Mouse (Mus musculus) heart, postnatal 25 days (tissue): ENCODE data around the gene Ins2. TPM values are rescaled to one million over a fixed set of nuclear protein-coding genes. Genes with fewer than 3 reads are reported as not detected.

Experiments used
- DNase-seq: peaks from one replicate; pipeline ENCODE4 v3.0.0; 2022; ENCODE audit warnings: low spot score
- intact Hi-C: fragments of 180-260 bp; cut with DNase I; formaldehyde crosslinking; loops from one replicate; pipeline ENCODE4 v1.15.1; 2025
- total RNA-seq, 2 experiments: library from RNA; stranded (reverse); gene quantifications; 2 replicates each; pipeline ENCODE4 v1.2.3; 2021

The Ins2 gene
- total RNA-seq = not detected

GRCm38 (mm10) chr7:142743281-142743680 is at the start of gene Ins2:
Gene Ins2, minus strand, starts transcription at chr7:142743381.
- intact Hi-C loops = no loop called here
- no peak for DNase-seq

GRCm38 (mm10) chr7:142792650-142793275 is 49.6 kb upstream of the Ins2 start:
- intact Hi-C loops = no loop called here
- DNase-seq = no peak

- no peak for DNase-seq
- intact Hi-C loops = no loop called here
Measured at GRCm38 (mm10) chr7:142789667-142790066, 46.5 kb upstream of the Ins2 start.

- intact Hi-C loops = no loop called here
- no peak for DNase-seq
Measured at GRCm38 (mm10) chr7:142737772-142738171, 5.4 kb downstream of the Ins2 start.

- intact Hi-C loops = no loop called here
- DNase-seq = no peak
Measured at GRCm38 (mm10) chr7:142736943-142737490, 6.2 kb downstream of the Ins2 start.

GRCm38 (mm10) chr7:142725973-142726372 is 17.2 kb downstream of the Ins2 start:
- intact Hi-C loops = no loop called here
- DNase-seq = no peak

GRCm38 (mm10) chr7:142720725-142721124 is 22.5 kb downstream of the Ins2 start:
- intact Hi-C loops = no loop called here
- no peak for DNase-seq

- intact Hi-C loops = no loop called here
- no peak for DNase-seq
Measured at GRCm38 (mm10) chr7:142714783-142715498, 28.2 kb downstream of the Ins2 start.

- intact Hi-C loops = no loop called here
- no peak for DNase-seq
Measured at GRCm38 (mm10) chr7:142706873-142707272, 36.3 kb downstream of the Ins2 start.

GRCm38 (mm10) chr7:142699334-142699860 is 43.8 kb downstream of the Ins2 start:
- peak; percentile 31 for DNase-seq
- intact Hi-C loops = no loop called here

- intact Hi-C loops = loop anchor here (5.0 kb wide), 1 partner anchor 241 kb away; no protein-coding TSS in a partner anchor
- DNase-seq = no peak
Measured at GRCm38 (mm10) chr7:142678611-142679010, 64.6 kb downstream of the Ins2 start.

GRCm38 (mm10) chr7:142675644-142676043 is 67.5 kb downstream of the Ins2 start:
- no peak for DNase-seq
- intact Hi-C loops = loop anchor here (2.0 to 5.0 kb wide), 2 partner anchors 238 to 359 kb away; no protein-coding TSS in a partner anchor

- DNase-seq = no peak
- intact Hi-C loops = loop anchor here (5.0 kb wide), 1 partner anchor 238 kb away; no protein-coding TSS in a partner anchor
Measured at GRCm38 (mm10) chr7:142675141-142675540, 68.0 kb downstream of the Ins2 start.

GRCm38 (mm10) chr7:142672120-142672519 is 71.1 kb downstream of the Ins2 start:
- DNase-seq = no peak
- intact Hi-C loops = loop anchor here (1.0 to 5.0 kb wide), 4 partner anchors 62 to 340 kb away; no protein-coding TSS in a partner anchor

- intact Hi-C loops = loop anchor here (5.0 kb wide), 3 partner anchors 134 to 339 kb away; no protein-coding TSS in a partner anchor
- no peak for DNase-seq
Measured at GRCm38 (mm10) chr7:142671067-142671466, 72.1 kb downstream of the Ins2 start.

- no peak for DNase-seq
- intact Hi-C loops = loop anchor here (5.0 kb wide), 3 partner anchors 133 to 338 kb away; no protein-coding TSS in a partner anchor
Measured at GRCm38 (mm10) chr7:142669751-142670625, 73.2 kb downstream of the Ins2 start, which contains the start of gene Gm49394. Gene Gm49394, minus strand, starts transcription at chr7:142669942.

- no peak for DNase-seq
- intact Hi-C loops = no loop called here
Measured at GRCm38 (mm10) chr7:142668328-142668727, 74.9 kb downstream of the Ins2 start.

- intact Hi-C loops = no loop called here
- no peak for DNase-seq
Measured at GRCm38 (mm10) chr7:142667521-142667920, 75.7 kb downstream of the Ins2 start.

GRCm38 (mm10) chr7:142666659-142667058 is 76.5 kb downstream of the Ins2 start, which contains the start of gene Igf2:
Gene Igf2, minus strand, starts transcription at chr7:142666816.
- intact Hi-C loops = no loop called here
- DNase-seq = no peak
